Mouse (Mus musculus): ENCODE measurements around the gene Ppat.
A peak's percentile ranks its signal among the peaks of the same experiment; 100 is the strongest.
"Not testable (repeated sequence)": the region's sequence is repeated elsewhere in the genome, so short reads cannot be mapped to it uniquely, and the experiment has no call there.

Ppat gene

GRCm38 (mm10) chr5:76947142-76947541 is 4.2 kb downstream of the Ppat start:
- peak; percentile 90 for DNase-seq

GRCm38 (mm10) chr5:76945678-76946033 is 5.7 kb downstream of the Ppat start:
- no peak for DNase-seq

- no peak for DNase-seq
Observed at GRCm38 (mm10) chr5:76944965-76945677, 6.3 kb downstream of the Ppat start.

GRCm38 (mm10) chr5:76942505-76942904 is 8.9 kb downstream of the Ppat start:
- no peak for DNase-seq

GRCm38 (mm10) chr5:76941975-76942374 is 9.4 kb downstream of the Ppat start:
- no peak for DNase-seq

- no peak for DNase-seq
Observed at GRCm38 (mm10) chr5:76939717-76940116, 11.7 kb downstream of the Ppat start.

- peak; percentile 95 for DNase-seq
Observed at GRCm38 (mm10) chr5:76929180-76929877, 22.0 kb downstream of the Ppat start.

- DNase-seq, result peak; percentile 95
Observed at GRCm38 (mm10) chr5:76928124-76928832, 23.1 kb downstream of the Ppat start.

- no peak for DNase-seq
Observed at GRCm38 (mm10) chr5:76924296-76924695, 27.1 kb downstream of the Ppat start.

- DNase-seq, result peak; percentile 97
Observed at GRCm38 (mm10) chr5:76923428-76923827, 27.9 kb downstream of the Ppat start.

- no peak for DNase-seq
Observed at GRCm38 (mm10) chr5:76922833-76923232, 28.5 kb downstream of the Ppat start.

- DNase-seq, result not testable (repeated sequence)
Observed at GRCm38 (mm10) chr5:76912522-76912921, 38.9 kb downstream of the Ppat start.

- no peak for DNase-seq
Observed at GRCm38 (mm10) chr5:76910807-76911206, 40.6 kb downstream of the Ppat start.

GRCm38 (mm10) chr5:76906155-76906499 is 45.3 kb downstream of the Ppat start:
- DNase-seq, result no peak

GRCm38 (mm10) chr5:76905405-76906154 is 45.8 kb downstream of the Ppat start, which contains the start of gene Aasdh:
Aasdh (minus strand) TSS chr5:76905514.
- peak; percentile 99 for DNase-seq

- no peak for DNase-seq
Observed at GRCm38 (mm10) chr5:76904713-76905404, 46.5 kb downstream of the Ppat start.

- DNase-seq, result no peak
Observed at GRCm38 (mm10) chr5:76902131-76902530, 49.2 kb downstream of the Ppat start.

GRCm38 (mm10) chr5:76893084-76893483 is 58.3 kb downstream of the Ppat start:
- DNase-seq, result no peak

- no peak for DNase-seq
Observed at GRCm38 (mm10) chr5:76892608-76893007, 58.8 kb downstream of the Ppat start.

- DNase-seq, result no peak
Observed at GRCm38 (mm10) chr5:76887011-76887410, 64.4 kb downstream of the Ppat start.

GRCm38 (mm10) chr5:76884107-76884506 is 67.3 kb downstream of the Ppat start:
- DNase-seq, result no peak

- DNase-seq, result peak; percentile 95
Observed at GRCm38 (mm10) chr5:76876106-76876758, 75.1 kb downstream of the Ppat start.
